Mouse (Mus musculus): ENCODE results near the gene Gna13.
"Not testable (repeated sequence)": the region's sequence is repeated elsewhere in the genome, so short reads cannot be mapped to it uniquely, and the experiment has no call there.

Gna13 gene

GRCm38 (mm10) chr11:109362463-109363190 lies at the start of gene Gna13:
Gene Gna13, plus strand, starts transcription at chr11:109362831.
- in situ Hi-C loops (cut with MboI; ENCODE audit: low pct_unique_long_range_greater_than_20kb in 1 of 2, low sequenced_read_pairs in 2 of 2, unreplicated experiment in 1 of 2) = no loop called here

GRCm38 (mm10) chr11:109316921-109317320 lies 45.7 kb upstream of the Gna13 start:
- in situ Hi-C loops (cut with MboI; ENCODE audit: low pct_unique_long_range_greater_than_20kb in 1 of 2, low sequenced_read_pairs in 2 of 2, unreplicated experiment in 1 of 2) = no loop called here

GRCm38 (mm10) chr11:109319471-109319870 lies 43.2 kb upstream of the Gna13 start:
- in situ Hi-C loops (cut with MboI; ENCODE audit: low pct_unique_long_range_greater_than_20kb in 1 of 2, low sequenced_read_pairs in 2 of 2, unreplicated experiment in 1 of 2) = no loop called here

- in situ Hi-C loops (cut with MboI; ENCODE audit: low pct_unique_long_range_greater_than_20kb in 1 of 2, low sequenced_read_pairs in 2 of 2, unreplicated experiment in 1 of 2) = no loop called here
Measured at GRCm38 (mm10) chr11:109319946-109320345, 42.7 kb upstream of the Gna13 start.

GRCm38 (mm10) chr11:109320361-109320933 lies 42.2 kb upstream of the Gna13 start:
- in situ Hi-C loops (cut with MboI; ENCODE audit: low pct_unique_long_range_greater_than_20kb in 1 of 2, low sequenced_read_pairs in 2 of 2, unreplicated experiment in 1 of 2) = no loop called here

- in situ Hi-C loops (cut with MboI; ENCODE audit: low pct_unique_long_range_greater_than_20kb in 1 of 2, low sequenced_read_pairs in 2 of 2, unreplicated experiment in 1 of 2) = no loop called here
Measured at GRCm38 (mm10) chr11:109326270-109326669, 36.4 kb upstream of the Gna13 start.

- in situ Hi-C loops (cut with MboI; ENCODE audit: low pct_unique_long_range_greater_than_20kb in 1 of 2, low sequenced_read_pairs in 2 of 2, unreplicated experiment in 1 of 2) = no loop called here
Measured at GRCm38 (mm10) chr11:109327381-109327780, 35.2 kb upstream of the Gna13 start.

GRCm38 (mm10) chr11:109327952-109328351 lies 34.7 kb upstream of the Gna13 start:
- in situ Hi-C loops (cut with MboI; ENCODE audit: low pct_unique_long_range_greater_than_20kb in 1 of 2, low sequenced_read_pairs in 2 of 2, unreplicated experiment in 1 of 2) = no loop called here

GRCm38 (mm10) chr11:109329331-109329730 lies 33.3 kb upstream of the Gna13 start:
- in situ Hi-C loops (cut with MboI; ENCODE audit: low pct_unique_long_range_greater_than_20kb in 1 of 2, low sequenced_read_pairs in 2 of 2, unreplicated experiment in 1 of 2) = no loop called here

GRCm38 (mm10) chr11:109330706-109331393 lies 31.8 kb upstream of the Gna13 start:
- in situ Hi-C loops (cut with MboI; ENCODE audit: low pct_unique_long_range_greater_than_20kb in 1 of 2, low sequenced_read_pairs in 2 of 2, unreplicated experiment in 1 of 2) = loop anchor here in 1 of 2 experiments (5.0 kb wide), 1 partner anchor 81 kb away; the partner anchor contains the start of gene 9930022D16Rik

- in situ Hi-C loops (cut with MboI; ENCODE audit: low pct_unique_long_range_greater_than_20kb in 1 of 2, low sequenced_read_pairs in 2 of 2, unreplicated experiment in 1 of 2) = loop anchor here in 1 of 2 experiments (5.0 kb wide), 1 partner anchor 81 kb away; the partner anchor contains the start of gene 9930022D16Rik
Measured at GRCm38 (mm10) chr11:109331424-109331824, 31.2 kb upstream of the Gna13 start.

GRCm38 (mm10) chr11:109332722-109333121 lies 29.9 kb upstream of the Gna13 start:
- in situ Hi-C loops (cut with MboI; ENCODE audit: low pct_unique_long_range_greater_than_20kb in 1 of 2, low sequenced_read_pairs in 2 of 2, unreplicated experiment in 1 of 2) = loop anchor here in 1 of 2 experiments (5.0 kb wide), 1 partner anchor 80 kb away; the partner anchor contains the start of gene 9930022D16Rik

- in situ Hi-C loops (cut with MboI; ENCODE audit: low pct_unique_long_range_greater_than_20kb in 1 of 2, low sequenced_read_pairs in 2 of 2, unreplicated experiment in 1 of 2) = loop anchor here in 1 of 2 experiments (5.0 kb wide), 1 partner anchor 78 kb away; the partner anchor contains the start of gene 9930022D16Rik
Measured at GRCm38 (mm10) chr11:109334773-109335172, 27.9 kb upstream of the Gna13 start.

- in situ Hi-C loops (cut with MboI; ENCODE audit: low pct_unique_long_range_greater_than_20kb in 1 of 2, low sequenced_read_pairs in 2 of 2, unreplicated experiment in 1 of 2) = no loop called here
Measured at GRCm38 (mm10) chr11:109335890-109336289, 26.7 kb upstream of the Gna13 start.

GRCm38 (mm10) chr11:109339155-109339938 lies 23.3 kb upstream of the Gna13 start:
- in situ Hi-C loops (cut with MboI; ENCODE audit: low pct_unique_long_range_greater_than_20kb in 1 of 2, low sequenced_read_pairs in 2 of 2, unreplicated experiment in 1 of 2) = no loop called here

- in situ Hi-C loops (cut with MboI; ENCODE audit: low pct_unique_long_range_greater_than_20kb in 1 of 2, low sequenced_read_pairs in 2 of 2, unreplicated experiment in 1 of 2) = no loop called here
Measured at GRCm38 (mm10) chr11:109340541-109340940, 22.1 kb upstream of the Gna13 start.

- in situ Hi-C loops (cut with MboI; ENCODE audit: low pct_unique_long_range_greater_than_20kb in 1 of 2, low sequenced_read_pairs in 2 of 2, unreplicated experiment in 1 of 2) = not testable (repeated sequence)
Measured at GRCm38 (mm10) chr11:109342666-109343065, 20.0 kb upstream of the Gna13 start.

GRCm38 (mm10) chr11:109343558-109343957 lies 19.1 kb upstream of the Gna13 start:
- in situ Hi-C loops (cut with MboI; ENCODE audit: low pct_unique_long_range_greater_than_20kb in 1 of 2, low sequenced_read_pairs in 2 of 2, unreplicated experiment in 1 of 2) = no loop called here
